In genomic region chr8:105483212-105484029, GRCm38 (mm10) we compare ENCODE assay signal across 8 mouse cellular contexts. TPM values are rescaled to one million over a fixed set of nuclear protein-coding genes. Genes with fewer than 3 reads are reported as not detected.
DNase-seq lines count a peak whose midpoint lies in the region; TF ChIP-seq lines count a peak whose summit lies in the region.

No protein-coding gene starts in this region.

- intact Hi-C loops in heart, postnatal 10 days (cut with DNase I): loop anchor here (1.0 to 2.0 kb wide), 3 partner anchors 33 to 71 kb away; no protein-coding TSS in a partner anchor

- H3K9ac ChIP-seq in liver, adult 2 months (ENCODE audit: low read depth, low read length): no peak overlapping the region

- no peaks in the 10 kb centered on the region for H3K27me3 ChIP-seq in liver, adult 2 months (ENCODE audit: control insufficient read depth, insufficient read depth, low read length)

- no peaks in the 10 kb centered on the region for H3K4me1 ChIP-seq in liver, adult 2 months (ENCODE audit: control insufficient read depth, insufficient read depth, low read length)

- H3K79me2 ChIP-seq in liver, adult 2 months (ENCODE audit: control insufficient read depth, insufficient read depth, low read length): no peaks in the 10 kb centered on the region

- H3K4me3 ChIP-seq in liver, adult 2 months (ENCODE audit: insufficient read depth, low read depth, low read length): no peak overlapping the region

- 67% methylated on average over 14 of the region's 14 CpGs for WGBS in liver, adult 2 months

- peak; percentile 55 for DNase-seq in ovary, postnatal 14 days (ENCODE audit: low spot score)
- no peak for DNase-seq in ovary, postnatal 10 days (ENCODE audit: low spot score)
- peak; percentile 82 for DNase-seq in embryo, embryonic 10.5 days (ENCODE audit: low spot score)
- peak; percentile 82 for DNase-seq in heart, postnatal 10 days
- DNase-seq in liver, adult 2 months (ENCODE audit: extremely low read depth, low read depth, low spot score): no peak
- DNase-seq in neural tube, embryonic 10.5 days (ENCODE audit: extremely low spot score, low spot score): peak; percentile 61
- no peak for DNase-seq in layer of hippocampus, postnatal 25 days (ENCODE audit: extremely low spot score in 1 of 2, low spot score in 1 of 2)
- no peak for DNase-seq in right cerebral cortex, postnatal 25 days

- no peak overlapping the region for H3K27ac ChIP-seq in liver, adult 2 months (replicated peaks; ENCODE audit: insufficient read depth, low read depth, low read length)

- no peaks in the 10 kb centered on the region for H3K36me3 ChIP-seq in liver, adult 2 months (ENCODE audit: control insufficient read depth, insufficient read depth, low read length)

- peak; percentile 40 for TF ChIP-seq CTCF in liver, adult 2 months (IDR thresholded peaks at IDR 0.05; ENCODE audit: low read depth, low read length)

- no peak for TF ChIP-seq POLR2A in liver, adult 2 months (IDR thresholded peaks at IDR 0.05; ENCODE audit: extremely low read depth, insufficient read depth, low read length)

RNA-seq across cellular contexts. Expression of gene Tppp3, which starts 12.1 kb away (rescaled TPM):
- 10 to 100 TPM; 55.8 to 56.1 TPM for total RNA-seq in heart, postnatal 10 days (2021)
- 0.47 and 0.65 TPM in 2 replicates for total RNA-seq in liver, adult 2 months (2014; rRNA removed)
- polyA plus RNA-seq in liver, adult 2 months (2012; rRNA removed): 0.51 and 0.80 TPM in 2 replicates
- total RNA-seq in layer of hippocampus, postnatal 25 days (2021): 10 to 100 TPM; 26.7 to 33.7 TPM

RNA-seq across cellular contexts. Expression of gene Zdhhc1, which starts 13.3 kb away (rescaled TPM):
- total RNA-seq in heart, postnatal 10 days (2021): 10 to 100 TPM; 14.8 to 16.8 TPM
- 1.9 and 2.3 TPM in 2 replicates for total RNA-seq in liver, adult 2 months (2014; rRNA removed)
- 2.3 and 4.5 TPM in 2 replicates for polyA plus RNA-seq in liver, adult 2 months (2012; rRNA removed)
- 10 to 100 TPM; 27.6 to 34.0 TPM for total RNA-seq in layer of hippocampus, postnatal 25 days (2021)

RNA-seq across cellular contexts. Expression of gene Hsd11b2, which starts 35.1 kb away (rescaled TPM):
- 1 to 10 TPM in 1 of 2 experiments, under 1 TPM in 1; 0.60 to 2.1 TPM for total RNA-seq in heart, postnatal 10 days (2021)
- not detected in 2 replicates for total RNA-seq in liver, adult 2 months (2014; rRNA removed)
- polyA plus RNA-seq in liver, adult 2 months (2012; rRNA removed): 0.09 and 0.12 TPM in 2 replicates
- under 1 TPM in 1 of 2 experiments, not detected in 1; 0.15 TPM for total RNA-seq in layer of hippocampus, postnatal 25 days (2021)

Comparison
In these comparisons a context has a peak if more than half of its experiments do, and no peak if none do; other contexts are left out.
1. DNase-seq: peak in ovary, postnatal 14 days (single experiment), embryo, embryonic 10.5 days (single experiment), heart, postnatal 10 days (2 of 2) and neural tube, embryonic 10.5 days (single experiment); none in ovary, postnatal 10 days (single experiment), liver, adult 2 months (single experiment), layer of hippocampus, postnatal 25 days (0 of 2) and right cerebral cortex, postnatal 25 days (single experiment).
2. RNA of gene Tppp3, which starts 12.1 kb away (total RNA-seq): 55.8 to 56.1 TPM in heart, postnatal 10 days and 26.7 to 33.7 TPM in layer of hippocampus, postnatal 25 days; 0.47 to 0.65 TPM in liver, adult 2 months; every median in the first group is over 10 times any median in the second.